Mouse (Mus musculus) thymus, adult 2 months (tissue): ENCODE data around the gene Zfp428. TPM values are rescaled to one million over a fixed set of nuclear protein-coding genes. Genes with fewer than 3 reads are reported as not detected.
"Not testable (repeated sequence)": the region's sequence is repeated elsewhere in the genome, so short reads cannot be mapped to it uniquely, and the experiment has no call there.

Source experiments
- DNase-seq: peaks from one replicate; pipeline ENCODE4 v3.0.0; 2021
- H3K27ac ChIP-seq: fragments of 200-500 bp; 2 replicates; pipeline ENCODE4 v1.5.1; 2012; ENCODE audit warnings: low read length, control low read depth; ENCODE audit not compliant: control insufficient read depth, insufficient read depth
- H3K27me3 ChIP-seq: fragments of 200-500 bp; 2 replicates; pipeline ENCODE4 v1.6.1; 2012; ENCODE audit warnings: mild to moderate bottlenecking, low read length, moderate library complexity, mixed read lengths; ENCODE audit not compliant: control insufficient read depth, insufficient read depth
- H3K36me3 ChIP-seq: fragments of 200-500 bp; 2 replicates; pipeline ENCODE4 v1.6.1; 2012; ENCODE audit warnings: mild to moderate bottlenecking, low read length, moderate library complexity; ENCODE audit not compliant: control insufficient read depth, insufficient read depth
- H3K4me1 ChIP-seq: fragments of 200-500 bp; replicated peaks from 2 replicates; pipeline ENCODE4 v1.6.1; 2012; ENCODE audit warnings: low read length; ENCODE audit not compliant: control insufficient read depth, insufficient read depth
- H3K4me3 ChIP-seq: fragments of 200-500 bp; 2 replicates; pipeline ENCODE4 v1.5.1; 2012; ENCODE audit warnings: mild to moderate bottlenecking, low read length, control low read depth, moderate library complexity; ENCODE audit not compliant: control insufficient read depth, insufficient read depth
- CTCF ChIP-seq: fragments of 200-500 bp; IDR thresholded peaks from 2 replicates; pipeline ENCODE4 v1.5.1; 2012; ENCODE audit warnings: mild to moderate bottlenecking, control low read depth, low read length, moderate library complexity, borderline replicate concordance; ENCODE audit not compliant: control insufficient read depth, poor library complexity, insufficient read depth; ENCODE audit errors: extremely low read depth
- POLR2A ChIP-seq: fragments of 200-500 bp; IDR thresholded peaks from 2 replicates; pipeline ENCODE4 v1.6.1; 2012; ENCODE audit warnings: mild to moderate bottlenecking, low read length, control low read depth, moderate library complexity; ENCODE audit not compliant: control insufficient read depth, poor library complexity, insufficient read depth; ENCODE audit errors: extremely low read depth
- WGBS: fragments of 180-500 bp; shearing (Covaris S2); methylation state at CpG from one replicate; pipeline ENCODE4 v1.1.7; 2018; 5-methylcytosine and 5-hydroxymethylcytosine counted together
- polyA plus RNA-seq: library from polyadenylated mRNA; depleted of rRNA; stranded (reverse); fragments of >200 nt; gene quantifications from 2 replicates; pipeline ENCODE4 v1.2.3, GENCODE M21; 2012

Gene Zfp428
- polyA plus RNA-seq, 1 experiment: 14.4 TPM

DNA sequence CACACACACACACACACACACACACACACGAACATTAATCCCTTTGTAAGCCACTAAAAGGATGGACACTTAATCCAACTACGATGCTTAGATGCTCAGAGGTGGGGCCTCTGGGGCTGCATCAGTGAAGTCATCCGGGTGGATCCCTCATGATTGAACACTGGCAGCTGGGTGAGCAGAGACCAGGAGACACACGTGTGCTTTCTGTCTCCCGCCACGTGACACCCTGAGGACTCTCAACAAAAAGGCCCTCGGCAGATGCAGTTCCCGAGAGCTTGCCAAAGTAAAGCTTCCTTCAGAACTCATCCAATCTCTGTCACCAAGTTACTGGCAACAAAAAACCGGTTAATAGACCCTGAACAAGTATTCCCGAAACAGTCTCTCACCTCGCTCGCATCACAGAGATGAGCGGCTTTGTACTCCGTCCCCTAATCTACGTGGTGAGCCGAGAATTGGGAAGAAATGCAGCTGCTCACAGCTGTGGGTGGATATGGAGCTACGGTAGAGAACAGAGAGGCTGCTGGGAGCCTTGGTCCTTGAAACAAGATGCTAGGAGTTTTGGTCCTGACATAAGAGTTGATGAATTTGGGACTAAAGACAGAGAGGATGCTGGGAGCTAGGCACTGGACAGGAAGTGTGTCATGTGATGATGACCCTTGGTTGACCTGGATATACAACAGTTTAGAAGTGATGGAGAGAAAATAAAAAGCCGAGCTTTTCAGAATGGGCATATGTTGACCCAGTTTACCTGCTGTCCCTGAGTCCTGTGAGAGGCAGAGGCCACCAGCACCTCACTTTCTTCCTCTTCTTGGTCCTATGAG lies 26.5 kb upstream of the Zfp428 start:
- TF ChIP-seq CTCF: no peak
- no peak for TF ChIP-seq POLR2A
- Histone ChIP-seq H3K27ac (no peak overlapping the region; the same call in 1 of the 2 replicates), H3K4me3 (no peak overlapping the region), H3K4me1 (peaks cover 7% of the 10 kb centered on the region), H3K27me3 (peaks cover 11% of the 10 kb centered on the region; the same call in 1 of the 2 replicates), H3K36me3 (no peaks in the 10 kb centered on the region)
- 85% methylated on average over 18 of the region's 18 CpGs for WGBS
- DNase-seq: no peak

DNA sequence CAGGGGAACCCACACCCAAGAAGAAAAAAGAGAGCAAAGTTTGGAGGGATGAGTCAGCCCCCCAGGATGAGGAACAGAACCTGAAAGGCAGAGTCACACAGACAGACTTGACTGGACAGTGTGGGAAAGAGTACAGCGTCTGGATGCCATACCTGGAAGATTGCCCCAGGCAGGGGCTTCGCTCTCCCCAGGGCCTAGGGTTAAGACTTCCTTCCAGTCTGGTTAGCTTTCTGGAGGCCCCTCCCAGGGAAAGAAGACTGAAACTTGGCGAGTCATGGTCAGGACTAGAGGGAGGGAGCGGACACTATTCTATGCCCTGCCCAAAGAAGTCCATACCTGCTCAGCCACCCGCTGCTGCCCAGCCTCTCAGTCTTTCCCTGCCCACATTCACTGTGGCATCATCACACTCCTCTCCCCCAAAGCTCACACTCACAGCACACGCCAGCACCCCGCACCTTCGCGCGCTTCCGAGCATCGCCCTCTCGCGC lies 25.8 kb upstream of the Zfp428 start:
- WGBS: 10% methylated on average over 14 of the region's 14 CpGs
- TF ChIP-seq CTCF: no peak
- TF ChIP-seq POLR2A: no peak
- no peak for DNase-seq

DNA sequence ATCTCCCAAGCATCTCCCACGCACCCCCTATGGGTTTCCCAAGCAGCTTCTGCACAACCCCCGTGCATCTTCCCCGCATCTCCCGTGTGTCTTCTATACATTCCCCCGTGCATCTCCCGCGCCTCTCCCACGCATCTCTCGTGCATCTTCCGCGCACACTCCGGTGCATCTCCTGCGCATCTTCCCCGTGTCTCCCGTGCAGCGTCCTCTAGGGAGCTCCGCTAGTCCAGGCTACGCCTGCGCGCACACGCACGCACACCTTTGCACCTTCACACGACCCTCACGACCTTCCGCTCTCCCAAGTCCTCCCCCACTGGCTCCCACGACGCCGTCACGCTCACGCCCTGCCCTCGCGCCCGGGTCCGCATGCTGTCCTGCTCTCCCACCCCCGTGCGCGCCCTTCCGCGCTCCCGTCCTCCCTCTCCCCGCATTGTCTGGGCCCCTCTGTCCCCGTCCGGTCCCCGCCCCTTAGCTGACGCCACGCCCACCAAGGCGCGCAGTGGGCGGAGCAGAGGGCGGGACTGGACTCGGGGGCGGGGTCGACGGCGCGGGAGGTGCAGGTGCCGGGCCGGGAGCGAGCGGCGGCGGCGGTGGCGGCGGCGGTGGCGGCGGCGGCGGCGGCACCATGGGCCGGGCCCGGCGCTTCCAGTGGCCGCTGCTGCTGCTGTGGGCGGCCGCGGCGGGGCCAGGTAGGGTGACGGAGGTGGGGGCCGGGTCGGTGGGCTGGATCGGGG lies 25.2 kb upstream of the Zfp428 start, which contains the start of gene Cadm4:
Gene Cadm4 (plus strand): TSS at position 550 of the 734 bp plus-strand sequence.
- Histone ChIP-seq H3K4me3 (peak within 1 kb of the TSS; percentile 81), H3K4me1 (peaks cover 7% of the 10 kb centered on the region), H3K36me3 (no peaks in the 10 kb centered on the region), H3K27me3 (peaks cover 11% of the 10 kb centered on the region; the same call in 1 of the 2 replicates), H3K27ac (no peak within 1 kb of the TSS)
- WGBS: 2% methylated on average over 83 of the region's 83 CpGs
- peak; percentile 87 for DNase-seq
- TF ChIP-seq POLR2A (no peak), CTCF (no peak)

More for the DNA sequence above, 25.8 kb upstream of the Zfp428 start:
- Histone ChIP-seq H3K4me3 (peak overlapping the region; percentile 81), H3K27ac (no peak overlapping the region), H3K27me3 (peaks cover 11% of the 10 kb centered on the region; the same call in 1 of the 2 replicates), H3K4me1 (peaks cover 7% of the 10 kb centered on the region), H3K36me3 (no peaks in the 10 kb centered on the region)

GRCm38 (mm10) chr7:24482208-24483020 lies 24.4 kb upstream of the Zfp428 start:
- Histone ChIP-seq H3K4me3 (peak overlapping the region; percentile 35), H3K27me3 (peaks cover 11% of the 10 kb centered on the region; the same call in 1 of the 2 replicates), H3K36me3 (no peaks in the 10 kb centered on the region), H3K27ac (no peak overlapping the region), H3K4me1 (peaks cover 7% of the 10 kb centered on the region)
- no peak for DNase-seq
- no peak for TF ChIP-seq CTCF
- TF ChIP-seq POLR2A: no peak
- WGBS: 7% methylated on average over 30 of the region's 38 CpGs

DNA sequence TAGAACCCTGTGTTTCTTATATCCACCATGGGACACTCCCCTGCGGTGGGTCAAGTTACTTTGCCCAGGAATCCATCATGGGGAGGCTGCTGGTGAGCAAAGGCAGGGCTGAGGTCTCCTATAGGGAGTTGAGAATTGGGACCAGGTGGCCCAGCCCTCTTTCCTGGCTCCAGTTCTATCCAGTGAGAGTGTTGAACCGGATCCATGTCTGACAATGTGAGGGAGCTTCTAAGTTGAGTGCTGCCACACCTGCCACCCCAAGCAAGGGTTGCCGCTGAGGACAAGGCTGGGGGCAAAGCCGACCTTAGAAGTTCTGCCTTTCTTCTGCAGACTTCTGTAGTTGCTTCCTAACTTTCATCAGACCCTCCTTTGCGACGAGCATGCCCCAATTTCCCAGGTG lies 23.5 kb upstream of the Zfp428 start:
- WGBS: 33% methylated on average over 6 of the region's 6 CpGs
- not testable (repeated sequence) for H3K36me3 ChIP-seq, H3K4me1 ChIP-seq, H3K4me3 ChIP-seq, H3K27ac ChIP-seq, DNase-seq
- peaks cover 11% of the 10 kb centered on the region; the same call in 1 of the 2 replicates for H3K27me3 ChIP-seq

GRCm38 (mm10) chr7:24485481-24485880 lies 21.3 kb upstream of the Zfp428 start:
- peaks cover 11% of the 10 kb centered on the region; the same call in 1 of the 2 replicates for H3K27me3 ChIP-seq
- H3K27ac ChIP-seq: no peak overlapping the region
- H3K36me3 ChIP-seq: no peaks in the 10 kb centered on the region
- H3K4me1 ChIP-seq: peaks cover 7% of the 10 kb centered on the region
- no peak overlapping the region for H3K4me3 ChIP-seq
- WGBS: 85% methylated on average over 9 of the region's 9 CpGs
- no peak for DNase-seq
- TF ChIP-seq CTCF (no peak), POLR2A (no peak)
